Mouse (Mus musculus): Measurements from ENCODE around the gene Cbll1. TPM values are rescaled to one million over a fixed set of nuclear protein-coding genes. Genes with fewer than 3 reads are reported as not detected.
A peak's percentile ranks its signal among the peaks of the same experiment; 100 is the strongest.

The Cbll1 gene
- 10 to 100 TPM; 24.7 to 25.9 TPM for polyA plus RNA-seq (2017; shearing (Covaris generic))

GRCm38 (mm10) chr12:31499314-31500131, at the start of gene Cbll1:
TSS of gene Cbll1 (minus strand) at chr12:31499616.
- ATAC-seq: peak; percentile 87

GRCm38 (mm10) chr12:31546061-31546460, 46.6 kb upstream of the Cbll1 start:
- no peak for ATAC-seq

- no peak for ATAC-seq
These were observed 45.8 kb upstream of the Cbll1 start for GRCm38 (mm10) chr12:31545219-31545618.

GRCm38 (mm10) chr12:31541541-31541940, 42.1 kb upstream of the Cbll1 start:
- no peak for ATAC-seq

- ATAC-seq: no peak
These were observed 40.4 kb upstream of the Cbll1 start for GRCm38 (mm10) chr12:31539783-31540182.

GRCm38 (mm10) chr12:31537515-31538230, 38.3 kb upstream of the Cbll1 start:
- no peak for ATAC-seq

GRCm38 (mm10) chr12:31534060-31534843, 34.8 kb upstream of the Cbll1 start:
- no peak for ATAC-seq

GRCm38 (mm10) chr12:31533218-31533908, 33.9 kb upstream of the Cbll1 start:
- ATAC-seq: no peak

GRCm38 (mm10) chr12:31532054-31532453, 32.6 kb upstream of the Cbll1 start:
- no peak for ATAC-seq

- ATAC-seq: no peak
These were observed 28.0 kb upstream of the Cbll1 start for GRCm38 (mm10) chr12:31527407-31527806.

- ATAC-seq: no peak
These were observed 22.0 kb upstream of the Cbll1 start for GRCm38 (mm10) chr12:31521371-31521770.

GRCm38 (mm10) chr12:31520119-31520518, 20.7 kb upstream of the Cbll1 start:
- no peak for ATAC-seq

- no peak for ATAC-seq
These were observed 14.5 kb upstream of the Cbll1 start for GRCm38 (mm10) chr12:31513724-31514503.

GRCm38 (mm10) chr12:31512634-31513411, 13.4 kb upstream of the Cbll1 start:
- ATAC-seq: no peak

- ATAC-seq: no peak
These were observed 11.8 kb upstream of the Cbll1 start for GRCm38 (mm10) chr12:31511218-31511617.

- no peak for ATAC-seq
These were observed 9.1 kb upstream of the Cbll1 start for GRCm38 (mm10) chr12:31508496-31508895.

- ATAC-seq: no peak
These were observed 8.4 kb upstream of the Cbll1 start for GRCm38 (mm10) chr12:31507718-31508364.

GRCm38 (mm10) chr12:31503211-31503610, 3.8 kb upstream of the Cbll1 start:
- ATAC-seq: no peak

- no peak for ATAC-seq
These were observed 1.9 kb upstream of the Cbll1 start for GRCm38 (mm10) chr12:31501266-31501665.

GRCm38 (mm10) chr12:31500196-31500595, 780 bp upstream of the Cbll1 start:
- no peak for ATAC-seq

All from activated CD4-positive, CD25-positive, alpha-beta regulatory T cell, adult 4 months (primary cell).